Mouse (Mus musculus) activated CD4-positive, CD25-positive, alpha-beta regulatory T cell, adult 4 months (primary cell): ENCODE results near the gene Mlana. TPM values are rescaled to one million over a fixed set of nuclear protein-coding genes. Genes with fewer than 3 reads are reported as not detected.

Experiments used
- ATAC-seq: one replicate; pipeline ENCODE4 v1.8.0; 2017
- polyA plus RNA-seq, 2 experiments: library from polyadenylated mRNA; unstranded; fragments of 100-300 nt; shearing (Covaris generic); gene quantifications; one replicate each; pipeline ENCODE4 v1.2.1; 2017

Mlana gene
- polyA plus RNA-seq, result not detected

GRCm38 (mm10) chr19:29697245-29697874 is at the start of gene Mlana:
Gene Mlana, plus strand, starts transcription at chr19:29697824.
- ATAC-seq, result no peak

DNA sequence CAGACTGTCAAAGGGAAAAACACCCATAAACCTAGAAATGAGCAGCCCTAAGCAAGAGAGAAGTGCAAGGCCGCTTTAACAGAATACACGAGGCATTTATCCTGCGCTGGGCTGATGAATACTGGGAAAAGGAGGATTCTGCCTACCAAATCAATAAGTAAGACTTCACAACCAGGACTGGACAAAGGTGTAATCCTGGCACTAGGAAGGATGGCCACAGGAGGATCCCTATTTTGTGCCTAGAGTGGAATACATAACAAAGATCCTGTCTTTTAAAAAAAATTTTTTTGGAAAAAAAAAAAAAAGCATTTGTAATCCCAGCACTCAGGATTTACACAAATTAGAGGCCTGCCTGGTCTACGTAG is 49.1 kb upstream of the Mlana start:
- no peak for ATAC-seq

DNA sequence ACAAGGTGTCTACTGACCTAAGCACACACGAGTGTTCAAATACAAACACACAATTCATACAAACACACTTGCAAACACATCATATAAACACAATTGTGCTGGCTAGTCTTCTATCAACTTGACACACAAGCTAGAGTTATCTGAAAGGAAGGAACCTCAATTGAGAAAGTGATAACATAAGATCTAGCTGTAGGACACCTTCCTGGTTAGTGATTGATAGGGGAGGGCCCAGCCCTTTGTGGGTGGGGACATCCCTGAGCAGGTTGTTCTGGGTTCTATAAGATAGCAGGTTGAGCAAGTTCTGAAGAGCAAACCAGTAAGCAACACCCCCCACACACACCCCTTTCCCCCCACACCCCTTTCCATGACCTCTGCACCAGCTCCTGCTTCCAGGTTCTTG is 47.9 kb upstream of the Mlana start:
- no peak for ATAC-seq

DNA sequence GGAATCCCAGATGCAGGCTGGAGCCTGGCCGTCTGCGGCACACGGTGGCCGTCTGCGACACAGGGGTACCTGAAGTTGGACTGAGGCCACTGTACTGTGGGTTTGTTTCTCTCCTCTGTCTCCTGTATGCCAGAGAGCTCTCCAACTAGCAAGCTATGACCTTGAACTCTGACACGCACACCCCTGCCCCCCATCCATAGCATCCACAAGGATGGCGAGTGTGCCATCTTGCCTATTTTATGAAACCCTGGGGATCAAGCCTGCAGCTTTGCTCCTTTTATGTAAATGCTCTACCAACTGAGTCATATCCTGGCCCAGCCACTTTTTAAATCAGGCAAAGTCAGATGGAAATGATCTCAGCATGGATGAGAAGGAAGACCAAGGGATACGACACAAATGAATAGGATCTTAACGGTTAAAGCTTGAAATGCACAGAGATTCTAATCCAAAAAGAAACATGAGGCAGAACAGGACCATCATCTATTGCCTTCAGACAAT is 43.8 kb upstream of the Mlana start:
- ATAC-seq, result no peak

DNA sequence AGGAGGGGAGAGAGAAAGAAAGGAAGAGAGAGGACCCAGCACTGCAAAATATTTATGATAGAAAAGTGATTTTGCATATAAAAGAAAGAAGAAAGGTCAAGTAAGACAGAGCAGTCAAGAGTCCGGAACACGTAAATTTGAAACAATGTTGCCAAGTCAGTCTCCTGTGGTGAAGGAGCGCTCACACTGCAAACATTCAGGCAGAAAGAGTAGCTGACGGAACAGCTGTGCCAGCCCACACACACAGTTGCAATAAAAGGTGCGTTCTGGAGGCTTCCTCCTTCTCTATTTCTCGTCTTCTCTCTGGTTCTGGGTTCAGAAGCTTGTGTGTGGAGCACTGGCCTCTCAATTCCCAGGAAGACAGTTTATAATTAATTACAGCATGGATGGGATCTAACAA is 42.5 kb upstream of the Mlana start:
- ATAC-seq, result no peak

GRCm38 (mm10) chr19:29656029-29656428 is 41.6 kb upstream of the Mlana start:
- ATAC-seq, result no peak

DNA sequence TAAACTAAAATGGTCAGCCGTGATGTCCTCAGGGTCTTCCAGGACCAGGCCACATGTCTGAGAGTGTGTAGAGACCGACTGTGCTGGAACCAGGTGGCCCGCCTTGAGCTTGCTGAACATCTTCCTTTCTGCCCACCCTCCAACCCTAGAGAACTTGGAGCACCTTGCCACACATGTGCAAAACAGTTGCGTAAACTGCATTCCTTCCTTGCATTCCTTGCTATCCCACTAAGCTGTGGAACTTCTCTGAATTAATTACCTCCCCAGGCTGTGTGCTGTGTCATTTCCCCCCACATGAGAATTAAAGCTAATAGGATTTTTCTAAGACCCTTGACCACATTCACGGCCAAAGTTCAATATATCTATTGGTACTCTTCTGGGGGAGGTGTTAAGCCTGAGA is 41.0 kb upstream of the Mlana start:
- no peak for ATAC-seq

- no peak for ATAC-seq
Observed at GRCm38 (mm10) chr19:29657033-29657432, 40.6 kb upstream of the Mlana start.

- no peak for ATAC-seq
Observed at GRCm38 (mm10) chr19:29657558-29657957, 40.1 kb upstream of the Mlana start.

GRCm38 (mm10) chr19:29658836-29659235 is 38.8 kb upstream of the Mlana start:
- no peak for ATAC-seq

DNA sequence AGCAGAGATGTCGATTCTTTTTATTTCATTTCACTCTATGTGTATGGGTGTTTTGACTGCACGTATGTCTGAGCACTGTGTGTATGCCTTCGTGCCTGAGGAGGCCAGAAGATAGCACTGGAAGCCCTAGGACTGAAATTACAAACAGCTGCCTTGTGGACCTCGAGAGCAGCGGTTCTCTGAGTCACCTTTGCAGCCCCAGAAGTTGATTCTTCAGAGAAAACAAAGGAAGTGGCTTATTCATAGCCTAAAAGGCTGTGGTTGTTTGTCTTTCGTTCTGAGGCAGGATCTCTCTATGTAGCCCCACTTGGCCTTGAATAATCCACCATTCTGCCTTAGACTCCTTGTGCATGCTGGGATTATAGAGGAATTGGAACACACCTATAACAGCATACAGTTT is 37.9 kb upstream of the Mlana start:
- peak; percentile 82 for ATAC-seq

- ATAC-seq, result no peak
Observed at GRCm38 (mm10) chr19:29660835-29661764, 36.5 kb upstream of the Mlana start.

DNA sequence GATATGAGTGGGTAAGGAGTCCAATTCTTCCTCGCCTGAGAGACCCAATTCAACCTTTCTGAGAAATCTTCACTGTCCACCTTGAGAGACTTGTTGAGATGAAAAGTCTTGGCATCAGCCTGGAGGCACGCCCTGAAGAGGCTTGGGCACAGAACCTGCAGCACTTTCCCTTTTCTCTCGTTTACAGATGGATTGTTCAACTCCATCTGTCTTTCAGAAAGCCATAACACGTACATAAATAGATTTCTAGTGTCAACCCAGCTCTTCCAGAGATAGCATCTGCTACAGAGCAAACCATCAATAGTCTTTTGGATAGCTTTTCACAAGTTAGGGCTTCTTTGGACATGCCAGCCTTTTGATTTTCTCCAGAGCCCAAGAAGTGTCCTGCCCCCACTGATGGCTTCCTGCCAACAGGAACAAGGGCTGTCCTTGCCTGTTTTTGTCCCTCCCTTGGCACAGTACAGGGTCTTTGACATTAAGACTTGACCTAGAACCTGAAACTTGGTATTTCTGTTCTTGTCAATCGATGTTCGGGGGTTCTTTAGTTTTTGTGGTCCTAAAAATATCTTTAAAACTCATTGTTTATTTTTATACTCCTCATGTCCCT is 35.5 kb upstream of the Mlana start:
- no peak for ATAC-seq

DNA sequence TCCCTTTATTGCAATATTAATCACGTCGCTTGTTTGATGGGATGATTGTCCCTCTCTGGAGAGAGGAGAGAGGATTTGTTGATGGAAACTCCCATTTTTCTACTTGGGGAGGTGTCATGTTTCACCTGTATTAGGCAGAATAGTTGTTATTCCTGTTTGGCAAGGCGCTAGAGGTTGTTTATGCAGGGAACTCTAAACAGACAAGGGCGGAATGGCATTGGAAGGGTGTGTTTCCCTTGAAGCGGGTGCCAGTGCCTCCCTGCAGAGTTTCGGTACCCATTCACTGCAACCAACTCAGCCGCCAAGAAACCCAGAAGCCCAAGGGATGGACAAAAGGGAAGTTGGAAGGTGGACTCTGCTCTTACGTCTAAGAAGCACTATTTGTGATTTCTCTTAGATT is 33.8 kb upstream of the Mlana start:
- ATAC-seq, result no peak

GRCm38 (mm10) chr19:29664934-29665333 is 32.7 kb upstream of the Mlana start:
- ATAC-seq, result no peak

DNA sequence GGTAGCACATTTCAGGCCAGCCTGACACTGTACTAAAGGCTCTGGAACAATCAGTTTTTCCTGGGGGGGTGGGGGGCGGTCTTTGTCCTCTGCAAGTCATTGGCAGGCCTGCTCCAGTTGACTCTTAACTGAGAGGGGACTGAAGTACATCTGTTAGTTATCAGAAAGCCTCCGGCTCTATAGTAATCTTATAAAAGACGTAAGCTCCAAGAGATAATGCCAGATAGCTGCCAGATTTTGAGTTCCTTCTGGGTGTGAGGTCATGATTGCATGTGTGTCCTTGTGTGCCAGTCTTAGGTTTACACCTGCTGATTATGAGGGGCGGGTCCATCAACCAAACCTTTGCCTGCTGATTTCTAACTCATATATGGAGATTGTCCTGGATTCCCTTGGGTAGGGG is 31.5 kb upstream of the Mlana start:
- no peak for ATAC-seq

GRCm38 (mm10) chr19:29666965-29667594 is 30.5 kb upstream of the Mlana start:
- ATAC-seq, result no peak

GRCm38 (mm10) chr19:29668135-29668534 is 29.5 kb upstream of the Mlana start:
- ATAC-seq, result no peak

DNA sequence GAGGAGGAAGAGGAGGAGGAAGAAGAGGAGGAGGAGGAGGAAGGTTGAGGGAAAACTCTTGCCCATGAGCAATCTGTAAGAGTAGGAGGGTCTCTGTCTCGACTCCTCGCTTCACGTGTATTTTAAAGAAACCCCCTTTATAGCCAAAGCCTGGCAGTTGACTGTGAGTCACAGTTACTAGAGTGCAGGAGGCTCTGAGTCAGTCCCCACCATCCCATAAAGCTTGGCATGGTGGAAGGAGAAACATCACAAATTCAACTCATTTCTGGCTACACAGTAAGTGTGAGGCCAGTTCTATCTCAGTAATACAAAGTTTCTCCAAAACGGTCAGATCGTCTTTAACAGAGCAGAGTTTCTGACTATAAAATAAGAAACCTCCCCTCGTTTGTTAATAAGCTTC is 27.4 kb upstream of the Mlana start:
- no peak for ATAC-seq

- no peak for ATAC-seq
Observed at GRCm38 (mm10) chr19:29671160-29671559, 26.5 kb upstream of the Mlana start.

DNA sequence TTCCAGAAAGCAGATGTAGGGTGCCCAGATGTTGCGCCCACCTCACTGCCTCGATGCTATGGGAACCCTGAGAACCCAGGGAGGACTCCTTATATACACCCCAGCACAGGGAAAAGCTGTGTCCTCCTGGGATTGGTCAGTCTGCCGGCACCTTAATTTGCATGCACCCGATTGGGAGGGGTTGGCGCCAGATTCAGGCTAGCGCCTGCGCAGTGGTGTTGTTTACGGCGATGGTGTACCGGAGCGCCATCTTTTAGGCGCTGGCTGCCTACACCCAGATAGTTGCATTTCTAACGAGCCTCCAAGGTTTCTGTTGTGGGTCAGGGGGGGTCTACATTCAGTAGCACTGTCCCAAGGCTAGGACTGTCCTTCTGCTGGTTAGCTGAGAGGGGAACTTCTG is 25.0 kb upstream of the Mlana start:
- no peak for ATAC-seq

- no peak for ATAC-seq
Observed at GRCm38 (mm10) chr19:29674946-29675345, 22.7 kb upstream of the Mlana start.

DNA sequence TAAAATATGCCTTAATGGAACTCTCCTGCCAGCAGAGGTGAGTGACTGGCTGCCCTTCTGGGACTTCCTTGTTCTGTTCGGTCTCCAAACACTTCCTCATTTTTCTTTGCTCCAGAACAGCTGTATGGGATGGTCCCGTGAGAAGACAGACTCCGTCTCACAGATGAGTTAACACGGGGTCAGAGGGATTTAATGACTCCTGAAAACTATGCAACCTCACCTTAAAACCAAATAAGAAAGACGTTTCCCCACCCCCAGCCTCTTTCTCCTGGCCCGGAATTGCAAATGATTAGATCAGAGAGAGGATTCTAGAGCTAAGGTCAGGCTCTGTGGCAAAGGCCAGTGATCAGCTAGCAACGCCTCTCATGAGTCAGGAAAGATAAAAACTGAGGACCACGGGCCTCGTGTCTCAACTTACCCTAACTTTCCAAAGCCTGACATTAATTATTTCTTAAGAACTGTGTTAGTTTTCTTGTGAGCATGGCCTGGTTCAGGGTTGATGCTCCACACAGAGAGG is 22.0 kb upstream of the Mlana start:
- ATAC-seq, result no peak
